Mouse (Mus musculus) liver, adult 10 weeks (tissue): ENCODE measurements around the gene Sdhaf1. TPM values are rescaled to one million over a fixed set of nuclear protein-coding genes. Genes with fewer than 3 reads are reported as not detected.

Experiments
- polyA plus RNA-seq: library from polyadenylated mRNA; stranded (reverse); fragments of 350-450 nt; fragmentation: Illumina TruSeq; extraction: RNeasy Lipid Tissue Mini Kit (QIAGEN cat#74804); gene quantifications from one replicate; pipeline ENCODE4 v1.2.3, GENCODE M21; 2014; ENCODE audit warnings: low read depth, low replicate concordance

Sdhaf1 gene
- 2.9 TPM for polyA plus RNA-seq

DNA sequence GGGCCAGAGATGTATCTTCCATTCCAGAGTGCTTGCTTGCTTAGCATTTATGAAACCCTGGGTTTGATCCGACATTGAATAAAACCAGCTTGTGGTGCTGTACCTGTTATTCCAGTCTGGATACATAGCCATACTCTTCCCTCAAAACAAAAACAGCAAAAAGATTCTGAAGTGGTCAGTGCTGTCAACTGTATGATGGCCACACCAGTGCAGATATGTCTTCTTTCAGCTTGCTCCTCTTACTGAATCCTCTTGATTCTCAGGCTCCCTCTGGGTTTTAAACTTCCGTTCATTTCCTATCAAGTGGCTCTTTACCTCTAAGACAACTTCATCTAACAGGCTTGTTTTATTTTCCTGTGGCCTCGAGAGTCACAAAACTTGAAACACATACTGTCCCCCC is at the start of gene Sdhaf1:
Gene Sdhaf1, minus strand, starts transcription at position 101 of the 400 bp plus-strand sequence.

DNA sequence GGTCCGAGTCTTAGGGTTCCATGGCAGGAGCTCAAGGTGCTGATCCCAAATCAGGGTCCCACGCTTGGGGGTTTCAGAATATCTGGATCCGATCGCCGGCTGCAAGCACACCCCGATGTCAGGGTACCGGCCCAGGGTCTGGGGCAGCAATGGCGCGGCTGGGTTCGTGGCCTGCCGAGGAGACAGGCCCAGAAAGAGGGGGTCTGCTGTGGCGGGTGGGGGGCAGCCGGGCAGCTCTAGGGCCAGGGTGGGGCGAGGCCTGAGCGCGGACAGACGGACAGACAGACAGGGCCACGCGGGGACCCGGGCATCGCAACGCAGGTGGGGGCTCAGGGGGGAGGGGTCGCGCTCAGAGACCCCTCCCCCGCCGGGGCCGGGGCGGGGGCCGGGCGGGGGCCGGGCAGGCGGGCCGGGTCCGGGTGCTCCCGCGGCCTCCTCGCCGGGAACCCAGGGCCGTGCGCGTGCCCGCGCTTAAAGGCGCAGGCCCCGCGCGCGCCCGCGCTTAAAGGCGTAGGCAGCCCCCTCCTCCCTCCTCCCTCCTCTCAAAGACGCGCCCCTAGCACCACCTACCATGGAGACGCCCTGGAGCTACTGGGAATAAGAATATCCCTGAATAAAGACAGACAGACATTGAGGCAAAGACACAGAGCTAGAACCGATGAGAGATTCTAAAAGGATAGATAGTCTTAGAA is 39.1 kb upstream of the Sdhaf1 start, which contains the start of gene Lrfn3:
Gene Lrfn3, minus strand, starts transcription at position 121 of the 692 bp plus-strand sequence.

DNA sequence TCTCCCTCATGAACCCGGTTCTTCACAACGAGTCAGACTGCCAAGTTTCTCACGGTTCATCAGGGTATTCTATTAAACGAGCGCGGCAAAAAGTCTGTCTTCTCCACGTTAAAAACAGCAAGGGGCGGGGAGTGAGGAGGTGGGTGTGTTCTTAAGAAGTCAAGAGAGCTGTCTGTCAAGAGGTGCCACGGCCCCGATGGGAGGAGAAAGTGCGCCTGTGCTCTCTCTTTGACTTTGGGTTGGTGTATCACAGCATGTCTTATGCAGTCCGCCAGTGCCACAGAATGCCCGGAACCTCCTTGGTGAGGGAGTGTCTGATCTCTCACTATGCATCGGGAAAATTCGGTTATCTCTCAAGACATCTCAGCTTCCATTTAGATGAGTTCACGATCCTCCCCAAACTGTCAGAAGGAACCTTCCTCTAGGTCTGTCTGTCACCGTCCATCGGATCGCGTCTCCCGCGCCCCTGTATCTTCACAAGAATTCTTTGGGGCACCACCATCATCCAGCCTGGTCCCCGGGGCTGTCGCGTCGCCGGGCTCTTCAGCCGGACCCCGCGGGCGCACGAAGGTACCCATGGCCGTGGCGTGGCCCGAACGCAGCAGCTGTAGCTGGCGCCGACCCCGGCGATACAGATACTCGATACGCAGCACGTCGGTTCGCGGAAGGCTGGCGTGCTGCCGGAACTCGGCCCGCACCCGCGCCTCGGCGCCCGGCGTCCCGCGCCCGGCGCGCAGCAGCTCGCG is 2.0 kb downstream of the Sdhaf1 start, which contains the start of gene E130208F15Rik:
Gene E130208F15Rik, plus strand, starts transcription at position 202 of the 746 bp plus-strand sequence.

DNA sequence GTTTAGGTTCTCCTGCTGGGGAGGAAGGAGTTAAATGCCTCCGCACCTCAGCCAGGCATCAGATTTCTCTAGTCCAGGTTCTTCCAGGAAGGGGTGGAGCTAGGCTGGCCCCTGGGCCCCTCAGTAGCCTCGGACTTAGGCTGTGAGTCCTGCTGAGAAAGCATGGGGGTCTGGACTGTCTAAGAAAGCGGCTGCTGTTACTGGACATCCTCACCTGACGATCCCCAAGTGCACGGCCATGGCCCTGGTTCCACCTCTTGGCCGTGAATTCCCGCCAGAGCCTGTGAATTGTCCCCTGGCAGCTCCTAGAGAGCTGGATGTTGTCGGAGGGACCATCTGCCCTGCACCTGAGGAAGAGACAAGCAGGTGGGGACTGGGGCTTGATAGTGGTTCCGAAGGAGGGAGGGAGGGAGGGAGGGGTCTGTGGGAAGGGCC is 9.0 kb downstream of the Sdhaf1 start, which contains the start of gene Syne4:
Gene Syne4, plus strand, starts transcription at position 87 of the 435 bp plus-strand sequence.

DNA sequence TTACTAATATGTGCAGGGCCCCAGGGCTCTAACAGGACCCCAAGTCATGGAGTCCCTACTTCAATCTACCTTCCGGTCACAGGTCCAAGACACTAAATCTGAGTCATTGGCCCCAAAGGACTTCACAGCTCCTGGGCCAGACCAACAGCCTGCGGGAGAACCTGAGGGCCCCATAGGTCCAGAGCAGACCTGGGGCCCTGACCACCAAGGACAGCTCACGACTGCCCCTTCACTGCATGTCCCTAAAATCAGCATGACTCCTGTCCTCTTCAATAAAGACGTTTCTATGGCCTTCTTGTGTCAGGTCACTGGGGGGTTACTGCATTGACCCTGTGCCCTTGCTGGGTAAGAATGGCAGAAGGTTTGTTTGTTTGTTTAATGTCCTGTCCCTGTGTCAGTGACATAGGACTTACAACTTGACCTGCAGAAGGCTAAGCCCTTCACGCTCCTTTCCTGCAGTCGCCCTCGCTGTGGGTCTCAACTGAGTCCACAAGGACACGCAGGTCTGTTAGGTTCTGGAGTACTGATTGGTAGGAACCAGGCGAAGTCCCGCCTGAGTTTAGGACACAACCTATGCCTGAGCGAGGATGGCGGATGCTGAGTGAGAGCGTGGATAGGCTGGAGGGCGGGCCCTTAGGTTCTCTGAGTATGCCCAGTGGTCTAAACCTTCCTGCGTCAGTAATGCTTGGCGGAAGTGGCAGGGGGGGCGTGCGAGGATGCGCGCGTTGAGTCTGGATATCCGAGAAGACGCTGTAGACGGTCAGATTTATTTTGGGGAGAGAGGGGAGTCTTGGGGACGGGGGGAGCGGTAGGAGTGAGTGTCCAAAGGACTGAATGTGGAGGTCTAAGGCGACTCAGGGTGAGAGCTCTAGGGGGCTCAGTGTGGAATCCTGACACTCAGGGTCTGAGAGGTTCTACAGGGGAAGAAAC is 15.4 kb downstream of the Sdhaf1 start, which contains the start of gene Alkbh6:
Gene Alkbh6, plus strand, starts transcription at position 642 of the 930 bp plus-strand sequence.

DNA sequence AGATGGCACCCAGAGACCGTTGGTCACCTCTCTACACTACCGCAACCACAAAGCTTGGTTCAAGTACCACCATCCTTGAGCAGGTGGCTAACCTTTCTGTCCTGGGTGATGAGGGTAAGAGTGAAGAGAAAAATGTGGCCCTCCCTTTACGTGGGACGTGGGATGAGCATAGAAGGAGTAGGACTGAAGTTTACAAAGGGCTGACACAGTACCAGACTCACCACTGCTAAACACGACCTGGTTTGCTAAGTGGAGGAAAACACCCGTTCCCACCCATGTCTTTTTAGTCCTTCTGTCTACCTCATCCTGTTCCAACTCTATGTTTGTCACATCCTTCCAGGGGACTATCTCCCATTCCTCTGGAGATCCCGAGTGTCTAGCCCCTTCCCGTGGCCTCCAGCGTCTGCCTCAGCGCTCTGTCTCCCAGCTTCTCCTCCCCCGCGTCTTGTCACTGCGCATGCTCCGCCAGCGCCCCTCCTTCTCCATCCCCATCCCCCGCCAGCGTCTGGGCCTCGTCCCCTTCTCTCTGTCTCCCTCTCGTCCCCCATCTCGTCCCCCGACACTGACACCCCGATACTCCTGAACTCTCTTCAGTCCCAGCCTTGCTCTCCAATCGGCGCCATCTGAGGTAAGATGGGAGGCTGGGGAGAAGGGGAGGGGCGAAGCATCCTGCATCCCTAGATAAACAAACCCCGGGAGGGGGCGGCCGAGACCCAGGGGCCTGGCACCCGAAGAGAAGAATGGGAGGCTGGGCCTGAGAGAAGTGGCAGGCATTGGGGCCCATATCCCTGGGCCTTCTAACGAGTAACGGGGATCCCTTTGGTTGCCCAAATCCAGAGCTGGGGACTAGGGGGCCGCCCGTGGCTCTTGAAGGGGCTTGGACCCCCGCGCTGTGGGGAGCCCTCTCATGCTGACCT is 32.2 kb downstream of the Sdhaf1 start, which contains the start of gene Clip3:
Gene Clip3, plus strand, starts transcription at position 514 of the 917 bp plus-strand sequence.

DNA sequence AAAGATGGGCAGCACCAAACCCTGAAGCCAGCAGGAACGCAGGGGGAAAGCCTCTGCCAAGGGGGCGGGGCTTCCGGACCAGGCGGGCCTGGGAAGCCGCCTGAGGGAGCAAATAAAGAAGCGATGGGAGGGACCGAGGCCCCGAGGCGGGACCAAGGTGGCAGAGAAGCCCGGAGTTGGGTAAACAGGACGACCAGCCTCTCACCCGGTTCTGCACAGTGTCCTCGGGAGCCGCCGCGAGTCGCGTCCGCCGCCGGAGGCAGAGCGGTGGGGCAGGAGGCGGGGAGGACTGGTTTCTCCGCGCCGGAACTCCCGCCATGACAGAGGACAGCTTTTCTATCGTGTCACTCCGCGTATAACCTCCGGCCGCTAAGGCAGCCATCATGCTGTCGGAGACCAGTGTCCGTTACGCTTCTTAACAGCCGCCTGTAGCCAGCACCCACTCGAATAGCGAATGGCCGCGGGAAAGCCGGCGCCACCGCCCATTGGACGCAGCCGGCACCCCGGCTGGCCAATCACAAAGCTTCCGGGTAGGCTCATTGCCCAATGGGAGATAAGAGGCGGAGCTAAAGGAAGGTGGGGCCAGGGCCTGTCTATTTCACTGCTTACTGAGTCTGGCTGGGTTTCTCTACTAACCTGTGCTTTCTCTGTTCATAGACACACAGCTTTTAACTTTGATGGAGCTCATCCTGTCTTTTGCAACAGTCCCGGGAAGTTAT is 43.6 kb downstream of the Sdhaf1 start, which contains the start of the genes Thap8 and Wdr62:
Gene Thap8, plus strand, starts transcription at position 144 of the 719 bp plus-strand sequence.
Gene Wdr62, minus strand, starts transcription at position 469 of the 719 bp plus-strand sequence.

Other genes starting within 250 kb of the Sdhaf1 start
- not detected for gene Gm26920, start 233.5 kb downstream of the Sdhaf1 start, polyA plus RNA-seq
- 0.61 TPM for gene Zfp566, start 233.4 kb downstream of the Sdhaf1 start, polyA plus RNA-seq
- gene Zfp260, start 229.1 kb downstream of the Sdhaf1 start, polyA plus RNA-seq = 42.8 TPM
- gene Zfp382, start 202.0 kb downstream of the Sdhaf1 start, polyA plus RNA-seq = not detected
- gene Zfp146, start 154.1 kb downstream of the Sdhaf1 start, polyA plus RNA-seq = 14.9 TPM
- not detected for gene Cox7a1, start 139.8 kb downstream of the Sdhaf1 start, polyA plus RNA-seq
- gene Capns1, start 125.1 kb downstream of the Sdhaf1 start, polyA plus RNA-seq = 38.4 TPM
- 3.8 TPM for gene Polr2i, start 91.9 kb downstream of the Sdhaf1 start, polyA plus RNA-seq
- 5.2 TPM for gene Tbcb, start 91.6 kb downstream of the Sdhaf1 start, polyA plus RNA-seq
- gene Ovol3, start 88.2 kb downstream of the Sdhaf1 start, polyA plus RNA-seq = not detected
- not detected for gene Thap8, start 43.8 kb downstream of the Sdhaf1 start, polyA plus RNA-seq
- gene Wdr62, start 43.5 kb downstream of the Sdhaf1 start, polyA plus RNA-seq = 0.42 TPM
- 0.19 TPM for gene Clip3, start 32.2 kb downstream of the Sdhaf1 start, polyA plus RNA-seq
- 1.9 TPM for gene Alkbh6, start 15.2 kb downstream of the Sdhaf1 start, polyA plus RNA-seq
- gene Syne4, start 9.1 kb downstream of the Sdhaf1 start, polyA plus RNA-seq = not detected
- gene E130208F15Rik, start 2.2 kb downstream of the Sdhaf1 start, polyA plus RNA-seq = 0.50 TPM
- gene Lrfn3, start 38.9 kb upstream of the Sdhaf1 start, polyA plus RNA-seq = 0.85 TPM
- gene Tyrobp, start 89.9 kb upstream of the Sdhaf1 start, polyA plus RNA-seq = 6.5 TPM
- not detected for gene Hcst, start 96.0 kb upstream of the Sdhaf1 start, polyA plus RNA-seq
- not detected for gene Nfkbid, start 97.8 kb upstream of the Sdhaf1 start, polyA plus RNA-seq
- not detected for gene Aplp1, start 121.6 kb upstream of the Sdhaf1 start, polyA plus RNA-seq
- gene Kirrel2, start 133.8 kb upstream of the Sdhaf1 start, polyA plus RNA-seq = not detected
- gene Nphs1, start 134.4 kb upstream of the Sdhaf1 start, polyA plus RNA-seq = not detected
- gene Prodh2, start 169.7 kb upstream of the Sdhaf1 start, polyA plus RNA-seq = 10.0 TPM
- gene Arhgap33, start 211.2 kb upstream of the Sdhaf1 start, polyA plus RNA-seq = not detected
- gene Hspb6, start 228.3 kb upstream of the Sdhaf1 start, polyA plus RNA-seq = 13.0 TPM
- 0.34 TPM for gene Proser3, start 228.4 kb upstream of the Sdhaf1 start, polyA plus RNA-seq
- gene Lin37, start 235.9 kb upstream of the Sdhaf1 start, polyA plus RNA-seq = 5.1 TPM
- gene U2af1l4, start 239.4 kb upstream of the Sdhaf1 start, polyA plus RNA-seq = 14.8 TPM
- 1.6 TPM for gene Gm49396, start 239.4 kb upstream of the Sdhaf1 start, polyA plus RNA-seq
- gene Psenen, start 239.7 kb upstream of the Sdhaf1 start, polyA plus RNA-seq = 23.8 TPM
- gene Igflr1, start 241.5 kb upstream of the Sdhaf1 start, polyA plus RNA-seq = not detected